Mouse (Mus musculus) stomach, postnatal 0 days (tissue): ENCODE results near the gene Fyn.

Experiments used
- CTCF ChIP-seq: IDR thresholded peaks from 2 replicates; pipeline ENCODE4 v1.5.1; 2016; ENCODE audit warnings: antibody characterized with exemption, low read depth, mild to moderate bottlenecking, moderate library complexity
- EP300 ChIP-seq: optimal IDR thresholded peaks from 2 replicates; pipeline ENCODE3; 2016; ENCODE audit warnings: antibody characterized with exemption

DNA sequence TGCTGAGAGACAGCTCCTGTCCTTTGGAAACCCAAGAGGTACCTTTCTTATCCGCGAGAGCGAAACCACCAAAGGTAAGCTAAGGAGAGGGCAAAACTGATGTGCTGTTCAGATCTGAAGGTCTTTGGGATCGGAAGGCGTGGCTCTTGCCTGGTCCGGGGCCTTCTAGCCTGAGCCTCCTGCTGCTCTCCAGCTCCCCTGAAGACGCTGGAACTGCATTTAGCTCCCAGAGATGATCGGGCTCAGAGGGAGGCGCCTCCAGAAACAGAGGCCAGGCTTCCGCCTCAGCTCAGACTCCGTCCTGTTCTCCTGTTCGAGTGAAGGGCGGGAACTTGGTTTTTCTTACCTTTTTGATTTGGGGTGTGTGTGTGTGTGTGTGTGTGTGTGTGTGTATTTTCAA lies 156.8 kb downstream of the Fyn start:
- no peak for TF ChIP-seq CTCF
- no peak for TF ChIP-seq EP300
